Mouse (Mus musculus) embryonic facial prominence, embryonic 13.5 days (tissue): ENCODE measurements at regions not wholly inside any gene's neighbourhood (a gene's known extent, or its start where the extent isn't known, plus 50 kb on each side); places are given as distances from the start of the nearest gene placed in this dataset.
"Not testable (repeated sequence)": the region's sequence is repeated elsewhere in the genome, so short reads cannot be mapped to it uniquely, and the experiment has no call there.

Source experiments
- ATAC-seq: fragments of 200-750 bp; cut with Nextera tagmentation; 2 replicates; pipeline ENCODE4 v1.8.0; 2017; ENCODE audit warnings: low read depth; ENCODE audit not compliant: insufficient number of reproducible peaks, insufficient read depth, low FRiP score, low TSS enrichment
- H3K27ac ChIP-seq: fragments of 300-500 bp; sonication (generic); 2 replicates; pipeline ENCODE4 v1.5.1; 2015; ENCODE audit warnings: moderate library complexity, mild to moderate bottlenecking, inconsistent platforms
- H3K27me3 ChIP-seq: fragments of 300-500 bp; sonication (generic); 2 replicates; pipeline ENCODE4 v1.6.1; 2015; ENCODE audit warnings: mild to moderate bottlenecking, inconsistent platforms
- H3K36me3 ChIP-seq: fragments of 300-500 bp; sonication (generic); 2 replicates; pipeline ENCODE4 v1.6.1; 2015; ENCODE audit warnings: mild to moderate bottlenecking, inconsistent platforms
- H3K4me1 ChIP-seq: fragments of 300-500 bp; sonication (generic); 2 replicates; pipeline ENCODE4 v1.6.1; 2015; ENCODE audit warnings: inconsistent platforms
- H3K4me2 ChIP-seq: fragments of 300-500 bp; sonication (generic); 2 replicates; pipeline ENCODE4 v1.6.1; 2015; ENCODE audit warnings: moderate library complexity, mild to moderate bottlenecking, inconsistent platforms
- H3K4me3 ChIP-seq: fragments of 300-500 bp; sonication (generic); 2 replicates; pipeline ENCODE4 v1.5.1; 2015; ENCODE audit warnings: mild to moderate bottlenecking, inconsistent platforms
- H3K9ac ChIP-seq: fragments of 300-500 bp; sonication (generic); 2 replicates; pipeline ENCODE4 v1.6.1; 2015; ENCODE audit warnings: mild to moderate bottlenecking, inconsistent platforms
- H3K9me3 ChIP-seq: fragments of 300-500 bp; sonication (generic); 2 replicates; pipeline ENCODE4 v1.6.1; 2016; ENCODE audit warnings: inconsistent platforms
- WGBS: fragments of 180-500 bp; shearing (Covaris S2); methylation state at CpG from one replicate; pipeline ENCODE4 v1.1.7; 2015; ENCODE audit warnings: mixed read lengths; 5-methylcytosine and 5-hydroxymethylcytosine counted together

DNA sequence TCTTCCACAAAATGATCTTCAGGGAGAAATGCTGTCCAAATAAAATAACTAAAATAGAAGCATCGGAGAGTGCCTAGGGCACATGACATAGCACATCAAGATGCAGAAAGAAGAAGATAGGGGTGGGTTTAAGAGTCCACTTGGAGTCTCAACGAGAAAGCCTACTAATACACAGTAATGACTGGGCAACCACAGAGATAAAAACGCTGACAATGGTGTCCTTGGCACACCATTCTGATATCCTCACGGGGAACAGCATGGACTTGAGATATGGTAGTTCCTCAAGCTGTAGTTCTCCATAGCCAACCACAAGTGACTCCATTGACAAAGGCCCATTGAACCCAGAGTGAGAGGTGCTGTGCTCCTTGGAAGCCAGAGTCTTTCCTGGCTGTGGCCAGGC, 105.8 kb downstream of the Dad1 start:
- no peaks in the 10 kb centered on the region for H3K27me3 ChIP-seq
- H3K27ac ChIP-seq = no peak overlapping the region
- no peaks in the 10 kb centered on the region for H3K9me3 ChIP-seq
- WGBS = 90% methylated on average over 4 of the region's 4 CpGs
- H3K4me2 ChIP-seq = no peak overlapping the region
- H3K4me1 ChIP-seq = no peaks in the 10 kb centered on the region
- no peak overlapping the region for H3K9ac ChIP-seq
- no peaks in the 10 kb centered on the region for H3K36me3 ChIP-seq
- H3K4me3 ChIP-seq = no peak overlapping the region
- ATAC-seq = no peak

DNA sequence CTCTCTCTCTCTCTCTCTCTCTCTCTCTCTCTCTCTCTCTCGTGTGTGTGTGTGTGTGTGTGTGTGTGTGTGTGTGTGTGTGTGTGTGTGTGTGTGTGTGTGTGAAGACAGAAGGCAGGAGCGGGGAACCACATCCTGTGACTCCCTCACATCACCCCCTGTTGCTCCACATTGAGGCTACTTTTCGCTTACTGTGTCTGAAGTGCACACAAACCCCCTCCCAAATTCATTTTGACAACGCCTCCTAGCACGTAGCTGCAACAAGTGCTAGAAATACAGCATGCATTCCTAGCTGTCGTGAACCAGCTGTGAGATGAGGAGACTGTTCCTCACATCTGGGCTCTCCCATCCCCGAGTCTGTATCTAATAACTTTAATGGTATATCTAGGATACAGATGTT, 106.4 kb downstream of the Dad1 start:
- WGBS = 56% methylated on average over 6 of the region's 7 CpGs
- H3K4me3 ChIP-seq = no peak overlapping the region
- H3K27me3 ChIP-seq = no peaks in the 10 kb centered on the region
- no peaks in the 10 kb centered on the region for H3K4me1 ChIP-seq
- no peak overlapping the region for H3K27ac ChIP-seq
- no peak overlapping the region for H3K4me2 ChIP-seq
- H3K36me3 ChIP-seq = no peaks in the 10 kb centered on the region
- H3K9ac ChIP-seq = no peak overlapping the region
- no peaks in the 10 kb centered on the region for H3K9me3 ChIP-seq
- no peak for ATAC-seq

DNA sequence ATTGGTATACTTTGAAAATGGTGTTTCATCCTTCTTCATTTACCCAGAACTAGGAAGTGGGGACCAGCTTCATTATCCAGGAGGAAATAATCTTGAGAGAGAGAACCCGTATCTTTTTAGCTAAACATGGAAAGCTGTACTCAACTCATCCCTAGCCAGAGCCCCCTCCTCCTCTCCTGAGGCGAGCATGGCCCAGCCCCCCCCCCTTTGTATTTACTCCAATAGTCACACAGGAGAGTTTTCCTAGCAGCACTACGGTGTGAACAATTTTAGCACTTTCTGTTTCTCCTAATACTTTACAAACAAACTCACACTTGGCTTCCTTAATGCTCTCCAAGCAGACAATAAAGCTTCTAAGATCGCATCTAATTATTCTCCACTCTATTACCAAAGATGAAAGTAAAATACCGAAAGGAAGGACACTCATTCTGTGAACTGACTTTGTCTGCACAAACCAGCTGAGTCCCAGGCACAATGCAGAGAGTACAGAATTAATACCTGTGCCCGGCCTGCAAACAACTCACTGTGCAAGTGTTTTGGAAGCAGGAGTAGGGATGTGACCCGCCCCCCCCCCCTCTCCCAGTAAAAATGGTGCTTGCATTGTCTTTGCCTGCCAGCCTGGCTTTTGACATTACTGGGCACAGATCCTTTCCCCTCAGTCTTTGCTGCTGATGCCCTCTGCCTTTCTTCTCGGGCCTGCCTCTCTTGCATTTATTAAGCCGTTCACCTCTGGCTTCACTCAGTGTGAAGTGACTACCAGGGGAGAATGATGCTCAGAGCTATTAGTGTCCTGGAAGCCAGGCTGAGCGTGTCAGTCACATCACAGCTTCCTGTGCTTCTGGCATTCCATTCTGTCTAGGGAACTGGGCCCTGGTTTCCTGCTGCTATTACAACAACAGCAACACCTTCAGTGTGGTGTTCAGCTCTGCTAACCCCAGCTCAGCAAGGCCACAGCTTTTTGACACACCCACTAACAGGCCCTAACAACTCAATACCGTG, 107.9 kb downstream of the Dad1 start:
- no peak overlapping the region for H3K27ac ChIP-seq
- no peak for ATAC-seq
- no peak overlapping the region for H3K4me3 ChIP-seq
- H3K4me2 ChIP-seq = no peak overlapping the region
- no peak overlapping the region for H3K9ac ChIP-seq
- WGBS = 50% methylated on average over 11 of the region's 11 CpGs
- no peaks in the 10 kb centered on the region for H3K9me3 ChIP-seq
- no peaks in the 10 kb centered on the region for H3K36me3 ChIP-seq
- no peaks in the 10 kb centered on the region for H3K27me3 ChIP-seq
- no peaks in the 10 kb centered on the region for H3K4me1 ChIP-seq

DNA sequence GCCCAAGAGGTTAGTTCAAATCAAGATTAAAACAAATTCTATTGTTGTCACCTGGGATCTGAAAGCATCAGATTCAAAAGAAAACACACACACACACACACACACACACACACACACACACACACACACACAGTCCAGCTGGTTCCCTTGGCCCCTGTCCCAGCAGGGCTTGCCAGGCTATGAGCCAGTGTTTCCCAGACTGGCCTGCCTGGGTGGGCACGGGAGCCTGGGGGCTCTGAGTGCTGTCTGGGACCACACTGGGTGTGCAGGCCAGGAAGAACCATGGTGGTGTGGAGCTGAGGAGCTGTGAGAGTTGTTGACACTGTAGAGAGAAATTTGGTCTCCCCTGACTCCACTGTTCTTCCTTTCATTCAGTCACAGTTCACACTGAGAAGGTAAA, 110.1 kb downstream of the Dad1 start:
- H3K4me2 ChIP-seq = no peak overlapping the region
- WGBS = 75% methylated on average over 1 of the region's 1 CpGs
- no peaks in the 10 kb centered on the region for H3K36me3 ChIP-seq
- no peaks in the 10 kb centered on the region for H3K4me1 ChIP-seq
- no peak overlapping the region for H3K4me3 ChIP-seq
- no peak overlapping the region for H3K27ac ChIP-seq
- no peak for ATAC-seq
- no peaks in the 10 kb centered on the region for H3K9me3 ChIP-seq
- no peak overlapping the region for H3K9ac ChIP-seq
- H3K27me3 ChIP-seq = no peaks in the 10 kb centered on the region

DNA sequence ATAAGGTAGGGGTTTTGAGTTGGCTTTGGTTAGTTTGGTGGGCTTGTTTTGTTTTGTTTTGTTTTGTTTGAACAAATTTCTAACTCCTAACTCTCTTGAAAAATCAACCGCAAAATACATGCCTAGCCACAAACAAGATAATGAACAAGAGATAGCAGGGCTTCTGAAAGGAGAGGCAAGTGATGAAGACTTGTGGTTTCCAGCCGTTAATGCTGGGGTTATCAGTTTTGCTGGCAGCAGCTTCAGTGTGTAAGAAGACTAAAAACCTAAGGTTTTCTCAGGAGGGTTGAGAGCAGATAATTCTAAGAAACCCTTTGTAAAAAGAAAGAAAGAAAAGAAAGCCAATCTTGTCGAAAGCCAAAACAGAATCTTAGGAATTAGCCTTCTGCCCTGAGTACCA, 115.6 kb downstream of the Dad1 start:
- H3K27ac ChIP-seq = no peak overlapping the region
- H3K4me1 ChIP-seq = no peaks in the 10 kb centered on the region
- 87% methylated on average over 3 of the region's 3 CpGs for WGBS
- no peak overlapping the region for H3K4me3 ChIP-seq
- H3K9ac ChIP-seq = no peak overlapping the region
- H3K9me3 ChIP-seq = no peaks in the 10 kb centered on the region
- H3K36me3 ChIP-seq = no peaks in the 10 kb centered on the region
- no peak overlapping the region for H3K4me2 ChIP-seq
- no peaks in the 10 kb centered on the region for H3K27me3 ChIP-seq
- ATAC-seq = no peak

DNA sequence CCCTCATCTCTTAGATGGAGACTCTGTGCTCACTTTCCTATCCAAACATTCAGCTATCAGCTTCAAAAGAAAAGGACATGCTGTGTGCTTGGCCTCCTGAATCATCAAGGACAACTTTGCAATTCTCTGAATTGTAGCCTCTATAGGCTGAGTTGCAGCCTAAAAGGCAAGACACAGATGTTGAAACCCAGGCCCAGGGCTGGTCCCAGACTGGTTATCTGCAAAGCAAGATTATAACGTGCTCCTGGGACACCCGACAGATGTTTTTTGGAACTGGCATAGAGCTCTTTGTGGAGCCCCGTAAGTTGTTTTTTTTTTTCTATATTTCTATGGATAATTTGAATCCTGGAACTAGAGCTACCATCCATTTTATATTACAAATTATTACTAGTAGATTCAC, 117.4 kb downstream of the Dad1 start:
- H3K27ac ChIP-seq = no peak overlapping the region
- H3K4me2 ChIP-seq = no peak overlapping the region
- H3K9me3 ChIP-seq = no peaks in the 10 kb centered on the region
- H3K4me3 ChIP-seq = no peak overlapping the region
- H3K36me3 ChIP-seq = no peaks in the 10 kb centered on the region
- no peaks in the 10 kb centered on the region for H3K4me1 ChIP-seq
- H3K9ac ChIP-seq = no peak overlapping the region
- 74% methylated on average over 3 of the region's 3 CpGs for WGBS
- no peaks in the 10 kb centered on the region for H3K27me3 ChIP-seq
- ATAC-seq = no peak

DNA sequence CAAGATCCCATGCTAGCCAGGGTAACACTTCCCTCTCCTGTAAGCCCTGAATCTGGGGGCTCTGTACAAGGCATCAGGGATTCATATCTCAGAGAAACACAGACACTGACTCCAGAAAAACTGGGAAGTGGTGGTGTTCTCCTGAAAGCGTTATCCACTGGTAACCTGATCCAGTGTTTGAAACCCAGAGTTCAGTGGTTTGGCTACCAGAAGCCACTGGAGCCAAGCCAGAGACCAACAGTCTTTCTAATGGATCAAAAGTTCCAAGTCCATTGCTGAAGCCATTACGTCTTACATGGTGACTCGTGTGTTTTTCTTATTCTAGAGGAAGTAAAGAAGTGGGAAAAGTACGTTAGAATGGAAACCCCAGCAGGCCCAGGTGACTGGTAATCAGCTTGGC, 125.6 kb downstream of the Dad1 start:
- ATAC-seq = no peak
- H3K4me2 ChIP-seq = no peak overlapping the region
- H3K9me3 ChIP-seq = no peaks in the 10 kb centered on the region
- WGBS = 59% methylated on average over 4 of the region's 4 CpGs
- H3K27me3 ChIP-seq = no peaks in the 10 kb centered on the region
- H3K9ac ChIP-seq = no peak overlapping the region
- no peak overlapping the region for H3K27ac ChIP-seq
- peaks cover 11% of the 10 kb centered on the region; the same call in 1 of the 2 replicates for H3K4me1 ChIP-seq
- H3K4me3 ChIP-seq = no peak overlapping the region
- H3K36me3 ChIP-seq = no peaks in the 10 kb centered on the region

DNA sequence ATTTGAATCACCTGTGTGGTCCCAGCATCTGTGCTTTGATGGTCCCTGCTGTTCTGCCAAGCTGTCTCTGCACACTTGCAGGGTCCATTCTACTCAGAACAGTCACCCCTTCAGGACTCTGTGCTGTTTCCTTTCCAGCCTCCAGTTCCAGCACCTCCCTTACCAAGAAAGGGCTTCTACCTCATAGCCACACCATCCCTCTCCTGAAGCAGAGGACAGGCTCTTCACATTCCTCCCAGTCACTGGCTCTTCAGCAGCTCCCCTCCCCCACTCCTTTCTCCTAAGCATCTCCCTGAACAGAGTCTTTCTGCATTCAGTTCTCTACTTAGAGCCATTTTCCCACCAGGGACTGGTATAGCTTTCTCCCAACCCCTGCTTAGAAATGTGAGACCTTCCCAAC, 128.4 kb downstream of the Dad1 start:
- Histone ChIP-seq H3K4me3 (no peak overlapping the region), H3K4me2 (no peak overlapping the region), H3K9ac (no peak overlapping the region), H3K9me3 (no peaks in the 10 kb centered on the region), H3K27ac (no peak overlapping the region), H3K4me1 (peaks cover 11% of the 10 kb centered on the region; the same call in 1 of the 2 replicates), H3K27me3 (no peaks in the 10 kb centered on the region), H3K36me3 (no peaks in the 10 kb centered on the region)
- no peak for ATAC-seq

DNA sequence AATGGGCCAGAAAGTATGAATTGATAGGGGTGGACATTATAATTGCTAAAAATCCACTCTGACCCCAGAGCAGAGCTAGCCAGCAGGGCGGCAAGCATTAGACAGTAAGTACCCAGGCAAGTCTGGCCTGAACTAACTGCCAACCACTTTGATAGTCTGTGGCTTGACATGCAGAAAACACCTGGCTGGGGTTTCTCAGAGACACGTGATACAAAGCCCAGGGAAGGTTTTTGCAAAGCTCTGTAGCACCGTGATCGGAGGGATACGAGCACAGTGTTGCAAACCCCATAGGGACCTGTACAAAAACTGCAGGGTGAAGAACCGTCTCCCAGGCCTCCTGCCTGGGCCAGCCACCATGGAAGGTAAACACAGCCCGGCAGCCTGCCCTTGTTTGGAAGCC, 131.9 kb downstream of the Dad1 start:
- Histone ChIP-seq H3K4me1 (peaks cover 11% of the 10 kb centered on the region), H3K27ac (no peak overlapping the region), H3K4me2 (no peak overlapping the region), H3K27me3 (no peaks in the 10 kb centered on the region), H3K9ac (no peak overlapping the region), H3K9me3 (no peaks in the 10 kb centered on the region), H3K4me3 (no peak overlapping the region), H3K36me3 (no peaks in the 10 kb centered on the region)
- WGBS = 74% methylated on average over 7 of the region's 7 CpGs
- ATAC-seq = no peak

DNA sequence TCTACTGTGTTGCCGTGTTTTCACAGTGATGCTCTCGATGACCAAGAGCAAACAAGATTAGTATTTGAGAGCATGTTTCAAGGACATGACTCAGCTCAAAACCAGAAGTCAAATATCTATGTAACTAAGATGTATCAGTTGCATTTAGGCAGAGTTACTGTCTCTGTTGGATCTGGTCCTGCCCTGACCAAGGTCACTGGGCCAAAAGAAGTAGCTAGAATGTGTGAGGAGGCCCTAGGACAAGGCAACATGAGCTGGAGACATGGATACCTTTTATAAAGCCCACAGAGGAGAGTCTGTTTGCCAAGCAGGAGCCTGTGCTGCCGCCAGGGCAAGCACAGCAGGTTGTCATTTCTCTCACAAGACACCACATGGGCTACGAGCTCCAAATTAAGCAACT, 132.6 kb downstream of the Dad1 start:
- Histone ChIP-seq H3K4me2 (no peak overlapping the region), H3K27ac (no peak overlapping the region), H3K27me3 (no peaks in the 10 kb centered on the region), H3K9me3 (no peaks in the 10 kb centered on the region), H3K4me1 (peaks cover 11% of the 10 kb centered on the region), H3K9ac (no peak overlapping the region), H3K36me3 (no peaks in the 10 kb centered on the region), H3K4me3 (no peak overlapping the region)
- no peak for ATAC-seq
- 83% methylated on average over 4 of the region's 4 CpGs for WGBS

DNA sequence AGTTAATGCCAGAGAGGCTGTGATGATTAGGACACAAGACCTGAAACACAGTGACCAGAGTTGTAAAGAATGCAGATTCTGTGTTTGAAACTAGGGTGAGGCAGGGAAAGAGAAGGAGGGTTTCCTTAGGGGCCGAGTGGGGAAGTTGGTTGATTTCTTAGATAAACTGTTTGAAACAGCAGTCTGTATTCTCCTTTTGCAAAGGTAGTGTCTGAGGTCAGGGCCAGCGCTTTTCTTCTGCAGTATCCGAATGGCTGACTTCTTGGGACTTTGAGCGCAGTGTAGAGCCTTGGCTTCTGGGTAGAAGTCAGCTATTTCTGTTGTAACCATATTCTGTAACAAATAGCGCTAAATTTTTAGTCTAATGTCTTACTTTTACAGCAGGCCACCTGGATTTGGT, 133.7 kb downstream of the Dad1 start:
- no peaks in the 10 kb centered on the region for H3K9me3 ChIP-seq

DNA sequence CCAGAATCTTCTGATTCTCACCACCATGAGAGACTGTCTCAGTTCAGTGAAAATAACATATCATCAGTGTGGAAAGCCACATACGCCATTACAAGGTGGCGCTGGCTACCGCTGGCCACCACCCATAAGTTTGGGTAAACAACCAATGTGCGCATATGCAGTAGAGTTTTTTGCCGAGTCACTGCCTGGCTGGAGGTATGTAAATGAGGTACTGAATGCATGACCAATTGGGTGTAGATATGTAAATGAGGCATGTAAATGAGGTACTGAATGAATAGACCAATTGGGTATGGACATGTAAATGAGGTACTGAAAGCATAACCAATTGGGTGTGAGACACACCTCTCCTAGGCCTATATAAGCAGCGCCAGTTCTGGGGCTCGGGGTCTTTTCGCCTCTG, 136.3 kb downstream of the Dad1 start:
- H3K9ac ChIP-seq, H3K9me3 ChIP-seq, ATAC-seq, H3K27ac ChIP-seq, H3K36me3 ChIP-seq, H3K4me3 ChIP-seq, H3K27me3 ChIP-seq, H3K4me2 ChIP-seq, H3K4me1 ChIP-seq: not testable (repeated sequence)
- 97% methylated on average over 8 of the region's 8 CpGs for WGBS

More for the DNA sequence above, 133.7 kb downstream of the Dad1 start:
- 83% methylated on average over 5 of the region's 5 CpGs for WGBS
- no peak overlapping the region for H3K9ac ChIP-seq
- H3K4me3 ChIP-seq = no peak overlapping the region
- no peaks in the 10 kb centered on the region for H3K27me3 ChIP-seq
- ATAC-seq = no peak
- H3K36me3 ChIP-seq = no peaks in the 10 kb centered on the region
- no peak overlapping the region for H3K4me2 ChIP-seq
- no peak overlapping the region for H3K27ac ChIP-seq
- H3K4me1 ChIP-seq = peaks cover 5% of the 10 kb centered on the region
